Mouse (Mus musculus) erythroblast, embryonic 14.5 days (primary cell): ENCODE results near the gene Rpl39l.

Experiments used
- GATA1 ChIP-seq: IDR thresholded peaks from 2 replicates; pipeline ENCODE4 v1.6.1; 2012; ENCODE audit warnings: low read length, inconsistent platforms, mixed read lengths
- TAL1 ChIP-seq: IDR thresholded peaks from 3 replicates; pipeline ENCODE4 v1.6.1; 2012; ENCODE audit warnings: low read length, inconsistent platforms, mixed read lengths

- TF ChIP-seq GATA1 (no peak), TAL1 (no peak)
Measured at GRCm38 (mm10) chr16:10143166-10143565, 26.9 kb upstream of the Rpl39l start.
